Mouse (Mus musculus) ovary, postnatal 36 days (tissue): ENCODE data around the gene Csad.
A peak's percentile ranks its signal among the peaks of the same experiment; 100 is the strongest.

Experiments used
- DNase-seq: peaks from one replicate; pipeline ENCODE4 v3.0.0; 2022; ENCODE audit warnings: low spot score, mixed read lengths

The Csad gene

DNA sequence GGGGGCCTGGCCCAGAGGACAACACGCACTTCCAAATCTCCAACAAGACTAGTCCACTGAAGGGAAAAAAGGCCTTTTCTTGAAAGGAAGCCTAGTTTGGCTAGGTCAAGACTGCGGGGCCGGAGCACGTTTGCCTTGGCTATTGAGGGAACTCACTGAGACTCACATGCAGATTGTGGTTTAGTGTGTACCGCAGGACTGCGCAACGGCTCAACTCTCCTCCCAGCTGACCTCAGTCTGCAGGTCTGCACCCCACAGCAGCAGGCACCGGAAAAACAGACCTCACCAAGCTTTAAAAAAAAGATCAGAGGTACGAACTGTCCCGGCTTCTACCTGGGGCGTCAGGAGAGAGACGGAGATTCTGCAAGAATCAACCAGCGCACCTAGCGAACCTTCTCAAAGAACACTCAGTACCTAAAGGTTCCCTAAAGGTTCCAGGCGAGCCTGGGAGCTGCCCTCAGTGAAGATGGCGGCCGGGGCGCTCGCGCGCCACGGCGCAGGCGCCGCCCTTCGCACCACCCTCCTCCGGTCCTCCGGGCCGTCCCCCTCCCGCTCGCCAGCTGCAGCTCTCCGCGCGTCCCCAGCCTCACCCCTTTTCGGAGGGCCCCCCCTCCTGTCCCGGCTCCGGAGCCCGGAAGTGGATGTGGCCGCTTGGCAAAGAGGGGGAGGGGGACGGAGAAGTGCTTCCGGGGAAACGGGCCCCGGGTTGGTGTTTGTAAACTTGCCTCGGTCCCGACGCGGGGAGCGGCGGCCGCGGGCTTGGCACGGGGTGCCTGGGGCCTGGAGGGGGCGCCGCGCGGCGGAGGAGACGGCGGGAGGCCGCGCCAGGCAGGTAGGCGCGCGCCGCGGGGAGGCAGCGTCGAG, 1.3 kb downstream of the Csad start, which contains the start of gene Zfp740:
Zfp740 (plus strand) TSS at position 279 of the 864 bp plus-strand sequence.
- DNase-seq, result peak; percentile 97

DNA sequence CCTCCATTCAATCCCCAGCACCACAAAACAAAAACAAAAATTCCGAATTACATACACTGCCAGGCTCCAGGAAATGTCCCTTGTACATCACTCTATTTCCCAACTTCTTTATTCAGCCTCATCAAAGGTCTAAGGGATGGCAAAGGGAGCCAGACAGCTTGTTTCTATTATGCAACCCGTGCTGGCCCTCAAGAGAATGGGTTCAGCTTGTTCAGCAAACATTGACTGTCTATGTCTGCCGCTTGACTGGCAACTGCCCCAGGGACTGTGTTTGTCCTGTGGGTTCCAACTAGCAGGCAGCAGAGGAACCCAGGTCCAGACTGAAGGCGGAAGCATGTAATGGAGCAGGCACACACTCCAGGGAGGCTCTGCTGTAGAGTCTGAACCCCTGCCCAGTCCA, 5.7 kb downstream of the Csad start:
- DNase-seq, result no peak

DNA sequence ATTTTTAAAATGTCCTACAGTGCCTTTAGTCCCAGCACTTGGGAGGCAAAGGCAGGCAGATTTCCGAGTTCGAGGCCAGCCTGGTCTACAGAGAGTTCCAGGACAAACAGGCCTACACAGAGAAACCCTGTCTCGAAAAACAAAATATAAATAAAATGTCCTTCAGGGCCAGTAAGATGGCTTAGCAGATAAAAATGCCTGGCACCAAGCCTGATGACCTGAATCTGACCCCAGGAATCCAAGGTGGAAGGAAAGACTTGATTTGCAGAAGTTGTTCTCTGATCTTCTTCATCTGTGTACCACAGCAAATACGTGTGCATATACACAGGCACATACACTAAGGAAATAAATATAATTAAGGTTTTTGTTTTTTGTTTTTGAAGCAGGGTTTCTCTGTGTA, 9.2 kb downstream of the Csad start:
- no peak for DNase-seq

DNA sequence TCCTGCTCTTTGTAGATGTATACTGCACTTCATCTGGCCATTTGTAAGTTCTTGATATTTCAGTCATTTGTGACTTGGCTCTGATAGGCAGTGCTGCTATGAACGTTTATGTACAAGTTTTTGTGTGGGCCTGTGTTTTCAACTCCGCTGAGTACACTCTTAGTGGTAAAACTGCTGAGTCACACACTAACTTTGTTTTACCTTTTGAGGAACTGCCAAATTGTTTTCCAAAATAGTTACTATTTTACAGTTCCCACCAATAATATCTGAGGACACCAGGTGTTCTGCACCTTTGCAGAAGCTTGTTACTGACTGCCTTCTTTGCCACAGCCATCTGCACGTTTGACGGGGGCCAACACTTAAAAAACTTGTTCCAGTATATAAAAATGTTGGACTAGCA, 10.1 kb downstream of the Csad start:
- DNase-seq, result no peak

DNA sequence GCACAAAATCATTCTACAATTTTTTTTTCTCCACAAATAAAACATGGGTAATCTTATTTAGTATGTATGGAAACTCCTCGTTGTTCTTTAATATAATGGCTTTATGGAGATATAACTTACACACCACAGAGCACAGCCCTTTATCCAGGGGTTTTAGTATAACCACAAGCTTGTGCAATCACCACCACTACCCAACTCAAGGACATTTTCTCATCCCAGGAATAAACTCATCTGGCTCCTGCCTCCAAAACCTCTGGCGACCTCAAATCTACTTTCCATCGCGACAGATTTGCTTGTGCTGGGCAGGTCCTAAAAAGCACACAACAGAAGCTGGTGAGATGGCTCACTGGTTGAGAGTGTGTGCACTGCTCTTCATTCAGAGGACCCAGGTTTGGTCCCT, 10.9 kb downstream of the Csad start:
- no peak for DNase-seq

DNA sequence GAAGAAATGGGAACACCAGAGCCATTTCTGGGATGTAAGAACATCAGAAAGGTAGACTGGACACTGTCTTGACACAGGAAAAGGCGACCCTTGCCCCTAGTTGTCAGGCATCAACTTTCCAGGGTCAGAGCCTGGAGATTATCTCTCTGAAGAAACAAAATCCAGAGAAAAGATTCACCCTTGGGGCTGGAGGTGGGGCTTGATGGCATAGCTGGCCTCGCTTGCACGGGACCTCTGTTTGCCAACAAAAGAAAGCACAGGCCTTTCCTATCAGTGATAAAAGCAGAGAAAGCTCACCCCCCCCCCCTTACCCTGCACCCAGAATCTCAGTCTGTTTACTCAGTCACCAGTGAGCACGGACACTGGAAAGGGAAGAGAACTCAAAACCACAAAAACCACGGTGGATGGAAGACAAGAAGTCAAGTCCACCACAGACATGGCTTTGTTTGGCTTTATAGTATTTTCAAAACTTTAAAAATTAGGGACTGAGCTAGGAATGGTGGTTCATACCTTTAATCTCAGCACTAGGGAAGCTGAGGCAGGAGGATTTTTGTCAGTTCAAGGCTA, 11.6 kb downstream of the Csad start:
- no peak for DNase-seq

DNA sequence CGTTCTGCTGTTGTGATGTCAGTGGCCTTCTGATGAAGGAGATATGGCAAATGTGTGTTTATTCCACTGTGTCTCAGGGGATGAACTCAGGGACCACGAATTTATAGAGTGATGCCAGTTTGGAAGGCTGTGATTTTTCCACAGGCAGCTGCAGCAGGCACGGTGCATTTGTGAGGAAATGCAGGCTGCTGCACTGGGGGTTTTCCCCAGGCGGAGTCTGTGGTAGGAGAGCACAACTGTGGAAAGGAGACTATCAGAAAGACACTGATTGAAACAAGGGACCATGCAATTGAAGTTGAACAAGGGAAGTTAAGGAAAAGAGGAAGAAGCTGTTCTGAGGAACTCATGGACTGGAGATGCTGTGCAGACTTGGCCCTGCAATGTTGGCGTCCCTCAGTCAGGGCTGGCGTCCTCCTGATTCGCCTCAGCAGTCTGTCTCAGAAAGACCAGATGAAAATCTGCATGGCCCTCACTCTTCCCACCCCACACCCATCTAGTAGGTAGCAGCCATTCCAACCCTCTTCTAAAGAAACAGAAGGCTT, 12.2 kb downstream of the Csad start:
- DNase-seq, result no peak

DNA sequence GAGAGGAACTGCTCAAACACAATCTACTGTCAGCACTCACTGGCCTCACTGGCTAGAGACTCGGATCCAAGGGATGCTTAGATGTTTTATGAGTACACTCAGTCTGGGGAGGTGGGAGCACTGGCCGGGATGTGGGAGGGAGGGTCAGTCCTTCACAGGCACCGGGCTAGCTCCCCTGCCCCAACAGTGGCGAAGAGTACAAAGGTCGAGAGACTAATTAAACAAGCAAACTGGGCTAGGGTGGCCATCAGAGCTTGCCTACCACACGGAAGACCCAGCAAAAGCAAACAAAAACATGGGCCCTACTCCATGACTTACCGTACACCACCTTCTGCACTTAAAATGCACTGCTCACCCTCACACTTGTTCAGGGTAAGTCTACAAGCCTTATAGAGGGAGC, 12.8 kb downstream of the Csad start:
- no peak for DNase-seq

DNA sequence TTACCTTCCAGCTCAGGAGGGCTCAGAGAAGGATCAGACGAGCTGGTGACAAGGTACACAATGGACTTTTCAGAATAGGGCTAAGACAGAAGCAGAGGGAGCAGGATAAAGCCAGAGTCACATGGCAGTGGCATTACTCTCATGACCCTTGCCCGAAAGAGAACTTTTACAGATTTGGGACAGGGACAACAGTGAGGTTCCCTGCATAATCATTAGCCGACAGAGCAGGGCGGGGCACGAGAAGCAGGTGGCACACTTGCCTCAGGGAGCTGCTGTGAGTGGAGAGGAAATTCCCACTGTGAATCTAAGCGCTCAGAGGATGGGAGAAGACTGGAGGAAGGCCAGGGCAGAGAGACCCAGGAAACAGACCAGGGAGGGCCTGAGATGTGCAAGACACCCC, 15.6 kb downstream of the Csad start:
- DNase-seq, result no peak

DNA sequence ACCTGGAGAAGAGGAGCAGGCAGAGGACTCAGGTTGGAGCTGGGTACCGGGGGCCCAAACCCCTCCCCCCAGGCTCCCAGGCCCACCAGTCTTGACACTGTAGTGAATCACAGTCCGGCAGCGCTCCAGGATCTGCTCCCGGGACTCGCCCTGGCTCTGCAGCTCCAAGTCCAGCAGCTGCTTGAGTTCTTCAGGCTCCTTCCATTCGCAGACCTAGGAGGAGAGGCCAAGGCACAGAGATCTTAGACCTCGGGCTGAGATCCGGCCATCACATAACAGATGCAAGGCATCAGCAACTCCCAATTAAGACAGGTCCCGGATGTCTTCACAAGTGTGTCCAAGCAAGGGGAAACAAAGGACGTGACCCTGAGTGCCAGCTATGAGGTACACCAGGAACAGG, 16.4 kb downstream of the Csad start:
- DNase-seq, result no peak

DNA sequence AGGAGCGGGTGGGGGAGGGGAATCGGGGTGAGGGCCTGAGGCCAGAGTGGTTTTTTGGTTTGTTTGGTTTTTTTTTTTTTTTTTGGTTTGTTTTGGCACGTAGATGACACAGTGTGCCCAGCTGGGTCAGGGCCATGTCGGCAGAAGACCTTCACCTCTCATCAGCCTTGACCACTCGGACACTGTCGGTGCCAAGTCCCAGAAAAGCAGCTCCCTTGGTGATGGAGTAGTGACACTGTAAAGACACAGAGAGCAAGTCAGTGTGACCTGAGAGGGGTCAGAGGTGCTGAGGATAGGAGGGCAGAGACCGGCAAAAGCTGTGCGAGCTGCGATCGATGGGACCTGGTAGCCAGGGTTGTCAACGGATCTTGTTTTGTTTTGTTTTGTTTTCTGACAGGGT, 18.3 kb downstream of the Csad start:
- no peak for DNase-seq

DNA sequence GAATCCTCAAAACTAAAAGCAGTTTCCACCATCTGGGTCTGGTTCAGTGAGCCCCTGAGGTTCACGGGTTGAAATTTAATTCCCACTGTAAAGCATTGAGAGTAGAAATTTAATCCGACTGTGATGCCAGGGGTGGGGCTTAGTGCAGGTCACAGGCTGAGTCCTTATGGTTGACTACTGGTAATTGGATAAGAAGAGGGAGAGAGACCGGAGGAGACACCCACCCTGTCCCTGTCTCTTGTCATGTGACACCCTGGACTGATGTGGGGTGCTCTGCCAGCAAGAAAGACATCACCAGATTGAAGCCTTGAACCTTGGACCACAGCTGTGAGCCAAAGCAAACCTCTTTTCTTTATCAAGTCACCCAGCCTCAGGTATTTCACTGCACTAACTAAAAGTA, 21.4 kb downstream of the Csad start:
- no peak for DNase-seq

DNA sequence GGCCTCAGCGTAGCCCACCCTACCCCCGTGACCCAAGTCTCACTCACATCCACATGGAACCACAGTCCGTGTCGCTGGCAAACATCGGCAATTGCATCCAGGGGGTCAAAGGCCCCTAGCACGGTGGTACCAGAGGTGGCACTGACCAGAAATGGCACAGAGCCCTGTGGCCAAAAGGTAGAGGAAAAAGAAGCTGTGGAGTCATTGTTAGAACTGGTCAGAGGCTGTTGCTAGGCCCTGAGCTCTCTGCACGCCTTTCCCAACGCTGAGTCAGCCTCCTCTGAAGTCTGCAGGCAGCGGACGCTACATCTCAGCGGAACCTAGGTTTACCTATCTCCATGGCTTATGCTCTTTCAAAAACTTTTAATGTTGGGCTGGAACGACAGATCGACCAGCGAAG, 24.6 kb downstream of the Csad start:
- DNase-seq, result no peak

DNA sequence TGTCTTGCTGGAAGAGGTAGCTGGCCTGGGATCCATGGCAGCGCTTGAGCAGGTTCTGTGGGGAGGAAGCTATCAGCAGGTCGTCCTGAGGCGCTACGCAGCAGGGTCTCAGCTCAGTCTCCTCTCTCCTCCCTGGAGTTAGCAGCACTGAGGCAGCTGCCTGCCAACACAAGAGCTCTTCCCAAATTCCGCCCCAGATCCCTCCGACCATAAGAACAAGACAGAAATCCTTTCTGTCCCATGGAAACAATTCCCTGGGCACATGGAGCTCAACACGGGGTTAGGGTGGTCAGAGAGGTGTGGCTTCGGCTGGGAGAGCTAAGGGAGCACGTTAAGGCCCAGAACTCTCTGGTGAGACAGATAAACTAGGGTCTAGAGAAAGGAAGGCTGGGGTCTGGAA, 25.4 kb downstream of the Csad start:
- no peak for DNase-seq

DNA sequence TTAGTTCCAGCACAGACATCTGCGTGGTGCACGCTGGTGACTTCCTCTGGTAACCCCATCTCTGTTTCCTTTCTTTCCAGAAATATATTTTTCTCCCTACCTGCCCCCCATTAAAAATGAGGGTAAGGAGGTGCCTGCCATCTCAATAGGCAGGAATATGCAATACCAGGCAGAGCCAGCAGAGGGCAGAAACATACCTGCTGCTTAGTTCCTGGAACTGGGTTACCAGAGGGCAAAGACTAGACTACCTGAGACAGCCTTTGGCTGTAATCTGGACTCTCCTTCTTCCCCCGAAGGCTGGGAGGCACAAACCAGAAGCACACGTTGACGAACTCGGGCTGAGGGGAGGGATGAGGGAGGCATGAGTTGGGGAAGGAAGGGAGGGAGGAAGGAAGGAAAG, 26.2 kb downstream of the Csad start:
- peak; percentile 74 for DNase-seq

DNA sequence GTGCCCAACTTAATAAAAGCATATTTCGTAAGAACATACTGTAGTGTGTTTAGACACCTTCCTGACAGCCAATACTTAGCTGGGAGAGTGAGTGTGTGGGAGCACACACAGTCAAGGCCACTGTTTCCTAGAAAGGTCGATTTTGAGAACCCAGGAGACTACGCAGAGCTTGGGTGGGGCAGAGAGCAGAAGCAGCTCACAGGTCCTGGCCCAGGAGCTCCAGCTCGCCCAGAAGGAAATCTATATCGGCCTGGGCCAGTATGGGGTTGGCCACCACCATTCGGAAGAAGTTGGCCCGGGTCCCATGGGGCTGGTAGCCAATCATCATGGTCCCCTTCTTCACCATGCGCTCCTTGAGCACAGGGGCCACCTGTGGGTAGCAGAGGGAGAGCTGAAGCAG, 27.1 kb downstream of the Csad start:
- no peak for DNase-seq

DNA sequence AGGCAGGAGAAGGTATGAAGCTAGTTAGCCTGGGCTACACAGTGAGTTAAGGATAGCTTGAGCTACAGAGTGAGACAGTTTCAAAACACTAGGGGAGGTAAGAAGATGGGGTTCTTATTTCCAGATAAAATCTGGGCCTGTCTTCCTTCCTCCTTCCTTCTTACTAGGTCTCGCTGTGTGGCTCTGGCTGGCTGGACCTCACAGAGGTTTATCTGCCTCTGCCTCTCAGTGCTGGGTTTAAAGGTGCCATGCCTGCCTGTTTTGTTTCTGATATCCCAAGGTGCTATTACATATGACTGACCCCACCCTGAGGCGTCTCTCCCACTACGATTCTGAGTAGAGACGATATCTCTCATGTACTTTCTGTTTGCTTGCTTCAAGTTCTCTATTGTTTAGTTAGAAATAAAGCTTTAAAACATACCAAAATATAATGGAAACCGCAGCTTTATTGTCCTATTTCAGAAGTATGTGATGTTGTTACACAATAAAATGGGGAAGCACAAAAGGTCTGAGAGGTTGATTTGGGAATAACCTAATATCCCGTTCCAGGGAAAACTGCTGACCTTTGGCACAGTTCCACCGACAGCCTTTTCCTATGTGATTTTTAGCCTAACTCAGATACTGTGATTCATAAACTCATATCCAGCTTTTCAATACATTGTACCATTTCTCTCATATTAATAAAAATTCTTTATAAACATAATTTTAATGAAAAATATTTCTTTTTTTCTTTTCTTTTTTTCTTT, 27.8 kb downstream of the Csad start:
- no peak for DNase-seq

DNA sequence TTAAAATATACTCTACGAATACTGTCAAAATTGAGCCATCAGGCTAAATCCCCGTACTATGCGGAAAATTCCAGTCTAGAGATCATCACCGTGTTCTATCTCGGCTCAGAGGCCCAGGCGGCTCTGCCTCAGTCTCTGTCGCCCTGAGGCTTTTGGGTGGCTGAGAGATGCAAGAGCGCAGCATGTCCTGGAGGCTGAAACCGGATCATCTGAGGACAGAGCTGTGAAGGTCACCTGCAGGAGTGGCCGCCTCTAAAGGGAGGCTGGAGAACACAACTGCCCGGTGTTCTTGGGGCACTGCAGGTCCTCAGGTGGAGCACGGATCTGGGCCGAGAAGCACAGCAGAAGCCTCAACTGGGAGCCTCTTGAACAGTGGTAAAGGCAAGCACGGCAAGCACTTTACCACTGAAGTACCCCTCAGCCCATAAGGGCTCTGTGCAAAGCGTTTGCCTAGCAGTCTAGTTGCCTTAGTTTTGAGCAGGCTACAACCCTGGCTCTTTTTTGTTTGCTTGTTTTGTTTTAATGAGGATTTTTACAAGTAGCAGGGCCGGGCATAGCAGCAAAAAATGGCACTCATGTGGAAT, 28.7 kb downstream of the Csad start:
- no peak for DNase-seq

DNA sequence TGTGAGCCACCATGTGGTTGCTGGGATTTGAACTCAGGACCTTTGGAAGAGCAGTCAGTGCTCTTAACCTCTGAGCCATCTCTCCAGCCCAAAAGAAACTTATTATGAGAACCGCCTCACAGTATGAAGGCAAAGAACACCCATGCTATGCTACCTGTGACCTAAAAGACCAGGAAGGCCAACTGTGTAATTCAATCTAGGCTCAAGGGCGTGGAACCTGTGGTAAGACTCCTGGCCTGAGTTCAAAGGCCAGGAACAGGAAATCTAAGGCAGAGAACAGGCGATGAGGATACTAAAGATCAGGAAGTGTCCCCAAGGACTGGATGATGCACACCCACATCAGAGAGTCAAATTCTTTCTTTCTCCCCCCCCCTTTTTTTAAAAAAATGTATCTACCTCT, 30.9 kb downstream of the Csad start:
- no peak for DNase-seq

DNA sequence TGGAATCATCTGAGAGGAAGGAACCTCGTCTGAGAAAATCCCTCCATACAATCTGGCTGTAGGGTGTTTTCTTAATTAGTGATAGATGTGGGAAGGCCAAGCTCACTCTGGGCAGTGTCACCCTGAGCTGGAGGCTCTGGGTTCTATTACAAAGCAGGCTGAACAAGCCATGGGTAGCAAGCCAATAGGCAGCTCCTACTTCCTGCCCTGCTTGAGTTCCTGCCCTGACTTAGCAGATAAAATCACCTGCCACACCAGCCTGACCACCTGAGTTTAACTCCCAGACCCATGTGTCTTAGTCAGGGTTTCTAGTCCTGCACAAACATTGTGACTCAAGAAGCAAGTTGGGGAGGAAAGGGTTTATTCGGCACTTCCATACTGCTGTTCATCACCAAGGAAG, 35.5 kb downstream of the Csad start:
- DNase-seq, result no peak

DNA sequence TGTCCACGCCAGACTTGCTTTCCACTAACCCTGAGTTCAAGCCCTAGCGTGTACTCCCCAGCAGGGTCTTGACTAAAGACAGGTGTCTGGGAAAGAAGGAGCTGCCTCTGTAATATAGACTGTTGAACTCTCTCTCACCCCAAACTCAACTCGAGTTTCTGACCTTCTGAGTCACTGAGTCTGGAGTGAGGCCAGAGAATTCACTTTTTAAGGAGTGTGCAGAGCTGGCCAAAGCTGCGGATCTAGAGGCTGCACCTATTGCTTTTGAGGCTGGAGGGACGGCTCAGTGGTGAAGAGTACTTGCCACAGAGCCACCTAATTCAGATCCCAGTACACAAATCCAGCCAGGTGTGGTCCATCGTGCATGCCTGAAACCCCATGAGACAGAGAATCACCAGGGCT, 36.9 kb downstream of the Csad start:
- DNase-seq, result no peak

DNA sequence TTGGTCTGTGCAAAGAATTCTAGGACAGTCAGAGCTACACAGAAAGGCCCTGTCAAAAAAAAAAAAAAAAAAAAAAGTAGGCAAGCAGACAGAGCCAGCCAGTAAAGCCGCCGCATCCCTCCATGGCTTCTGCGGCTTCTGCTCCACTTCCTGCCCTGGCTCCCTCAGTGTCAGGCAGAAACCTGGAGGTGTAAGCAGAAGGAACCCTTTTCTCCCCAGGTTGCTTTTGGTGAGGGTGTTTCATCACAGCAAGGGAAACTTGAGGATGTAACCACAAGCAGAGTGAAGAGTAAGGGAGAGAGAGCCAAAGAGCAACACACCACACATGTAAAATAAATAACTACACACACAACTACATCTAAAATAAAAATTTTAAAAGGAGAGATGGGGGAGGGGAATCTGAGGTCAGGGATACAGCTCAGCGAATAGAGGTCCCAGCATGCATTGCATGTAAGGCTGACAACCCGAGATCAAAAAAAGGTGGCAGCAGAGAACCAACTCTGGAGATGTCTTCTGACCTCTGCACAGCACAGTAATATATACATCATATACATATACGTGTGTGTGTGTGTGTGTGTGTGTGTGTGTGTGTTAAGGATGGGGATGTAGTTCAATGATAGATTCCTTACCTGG, 38.9 kb downstream of the Csad start:
- DNase-seq, result no peak
